Mouse (Mus musculus): ENCODE measurements around the gene Elmo3. TPM values are rescaled to one million over a fixed set of nuclear protein-coding genes. Genes with fewer than 3 reads are reported as not detected.

The Elmo3 gene
- polyA plus RNA-seq, 1 experiment, result 0.63 TPM

- TF ChIP-seq GATA1 (IDR thresholded peaks at IDR 0.05; ENCODE audit: borderline replicate concordance, low read length) (no peak), FLI1 (IDR thresholded peaks at IDR 0.05; ENCODE audit: low read length) (no peak)
- Histone ChIP-seq H3K9me3 (no peaks in the 10 kb centered on the region), H3K4me1 (peaks cover 99% of the 10 kb centered on the region), H3K36me3 (replicated peaks; ENCODE audit: low read length) (peaks cover 88% of the 10 kb centered on the region), H3K27me3 (replicated peaks) (no peaks in the 10 kb centered on the region), H3K4me3 (replicated peaks) (peak overlapping the region; percentile 88)
Measured at GRCm38 (mm10) chr8:105318662-105319190, 13.3 kb downstream of the Elmo3 start.

GRCm38 (mm10) chr8:105323183-105323582 lies 17.8 kb downstream of the Elmo3 start:
- Histone ChIP-seq H3K36me3 (replicated peaks; ENCODE audit: low read length) (peaks cover 66% of the 10 kb centered on the region), H3K4me3 (replicated peaks) (peak overlapping the region; percentile 96), H3K27me3 (replicated peaks) (no peaks in the 10 kb centered on the region), H3K9me3 (no peaks in the 10 kb centered on the region), H3K4me1 (peaks cover 87% of the 10 kb centered on the region)
- TF ChIP-seq FLI1 (IDR thresholded peaks at IDR 0.05; ENCODE audit: low read length) (no peak), GATA1 (IDR thresholded peaks at IDR 0.05; ENCODE audit: borderline replicate concordance, low read length) (peak; percentile 28; the same call in 1 of the 3 replicates)

DNA sequence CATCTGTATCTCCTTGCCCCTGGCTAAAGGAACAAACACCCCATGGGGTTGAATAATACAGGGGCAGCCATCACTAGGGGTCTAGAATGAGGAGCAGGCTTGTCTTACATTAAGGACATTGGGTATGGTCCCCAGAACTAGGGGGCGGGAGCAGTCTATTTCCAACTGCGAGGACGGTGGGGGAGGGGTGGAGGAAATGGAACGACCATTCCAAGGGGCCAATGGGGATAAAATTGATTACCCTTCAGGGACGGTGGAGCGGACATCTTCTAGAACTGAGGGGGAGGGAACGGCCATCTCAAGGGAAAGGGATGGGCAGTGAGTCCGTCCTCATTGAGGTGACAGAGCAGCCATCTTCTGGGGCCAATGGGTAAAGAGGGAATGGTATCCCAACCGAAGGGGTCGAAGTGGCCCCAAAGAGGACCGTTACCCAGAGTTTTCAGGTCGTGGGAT lies 20.3 kb downstream of the Elmo3 start:
- peak overlapping the region; percentile 96 for H3K4me3 ChIP-seq (replicated peaks)
- peaks cover 70% of the 10 kb centered on the region for H3K36me3 ChIP-seq (replicated peaks; ENCODE audit: low read length)
- H3K27me3 ChIP-seq (replicated peaks), result no peaks in the 10 kb centered on the region
- peaks cover 86% of the 10 kb centered on the region for H3K4me1 ChIP-seq
- no peaks in the 10 kb centered on the region for H3K9me3 ChIP-seq
- TF ChIP-seq GATA1 (IDR thresholded peaks at IDR 0.05; ENCODE audit: borderline replicate concordance, low read length) (no peak), FLI1 (IDR thresholded peaks at IDR 0.05; ENCODE audit: low read length) (no peak)

- TF ChIP-seq FLI1 (IDR thresholded peaks at IDR 0.05; ENCODE audit: low read length) (peak; percentile 93), GATA1 (IDR thresholded peaks at IDR 0.05; ENCODE audit: borderline replicate concordance, low read length) (no peak)
- Histone ChIP-seq H3K4me3 (replicated peaks) (peak within 1 kb of the TSS; percentile 96), H3K27me3 (replicated peaks) (no peaks in the 10 kb centered on the region), H3K36me3 (replicated peaks; ENCODE audit: low read length) (peaks cover 74% of the 10 kb centered on the region), H3K9me3 (no peaks in the 10 kb centered on the region), H3K4me1 (peaks cover 86% of the 10 kb centered on the region)
Measured at GRCm38 (mm10) chr8:105326141-105326672, 20.8 kb downstream of the Elmo3 start, which contains the start of the genes Lrrc29 and Tmem208. Gene Lrrc29 (minus strand): TSS chr8:105326278. Gene Tmem208 (plus strand): TSS chr8:105326354.

DNA sequence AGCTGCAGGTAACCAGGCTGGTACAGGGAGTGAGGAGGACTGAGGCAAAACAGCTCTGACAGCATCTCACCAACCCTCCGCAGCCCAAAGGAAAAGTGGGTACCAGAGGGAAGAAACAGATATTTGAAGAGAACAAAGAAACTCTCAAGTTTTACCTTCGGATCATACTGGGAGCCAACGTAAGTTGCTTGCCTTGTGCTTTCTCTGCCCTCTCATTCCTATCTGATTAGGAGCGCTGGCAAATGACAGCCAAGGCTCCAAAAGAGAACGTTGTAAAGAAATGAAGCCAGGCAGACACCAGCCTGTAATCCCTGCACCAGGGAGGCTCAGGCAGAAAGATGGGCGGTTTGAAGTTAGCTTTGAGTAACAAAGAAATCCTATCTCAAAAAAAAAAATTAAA lies 21.6 kb downstream of the Elmo3 start:
- H3K4me3 ChIP-seq (replicated peaks), result peak overlapping the region; percentile 96
- H3K27me3 ChIP-seq (replicated peaks), result no peaks in the 10 kb centered on the region
- H3K4me1 ChIP-seq, result peaks cover 87% of the 10 kb centered on the region
- H3K9me3 ChIP-seq, result no peaks in the 10 kb centered on the region
- no peak for TF ChIP-seq GATA1 (IDR thresholded peaks at IDR 0.05; ENCODE audit: borderline replicate concordance, low read length)
- TF ChIP-seq FLI1 (IDR thresholded peaks at IDR 0.05; ENCODE audit: low read length), result no peak
- H3K36me3 ChIP-seq (replicated peaks; ENCODE audit: low read length), result peaks cover 75% of the 10 kb centered on the region

DNA sequence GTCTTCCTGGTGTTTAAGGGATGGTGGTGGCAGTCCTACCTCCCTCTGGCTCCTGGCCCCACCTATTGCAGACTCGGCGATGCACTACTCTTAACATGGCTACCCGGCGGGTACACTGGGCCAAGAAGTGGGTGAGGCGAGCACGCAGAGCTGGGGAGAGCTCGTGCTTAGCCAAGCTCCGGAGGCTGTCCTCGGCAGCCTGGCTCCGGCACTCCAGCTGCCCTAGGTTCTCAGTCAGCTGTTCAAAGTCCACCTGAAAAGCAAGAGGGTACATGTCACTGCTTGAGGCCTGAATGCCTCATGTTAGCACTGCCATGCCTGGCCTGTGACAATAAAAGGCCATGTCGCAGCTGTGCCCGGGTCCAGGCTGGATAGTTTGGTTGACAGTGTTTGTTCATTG lies 24.9 kb downstream of the Elmo3 start:
- Histone ChIP-seq H3K36me3 (replicated peaks; ENCODE audit: low read length) (peaks cover 80% of the 10 kb centered on the region), H3K4me3 (replicated peaks) (no peak overlapping the region), H3K27me3 (replicated peaks) (no peaks in the 10 kb centered on the region), H3K4me1 (peaks cover 79% of the 10 kb centered on the region), H3K9me3 (no peaks in the 10 kb centered on the region)
- no peak for TF ChIP-seq GATA1 (IDR thresholded peaks at IDR 0.05; ENCODE audit: borderline replicate concordance, low read length)
- TF ChIP-seq FLI1 (IDR thresholded peaks at IDR 0.05; ENCODE audit: low read length), result no peak

GRCm38 (mm10) chr8:105331469-105331868 lies 26.1 kb downstream of the Elmo3 start:
- no peaks in the 10 kb centered on the region for H3K9me3 ChIP-seq
- peak overlapping the region; percentile 31 for H3K4me3 ChIP-seq (replicated peaks)
- H3K27me3 ChIP-seq (replicated peaks), result no peaks in the 10 kb centered on the region
- TF ChIP-seq GATA1 (IDR thresholded peaks at IDR 0.05; ENCODE audit: borderline replicate concordance, low read length), result no peak
- TF ChIP-seq FLI1 (IDR thresholded peaks at IDR 0.05; ENCODE audit: low read length), result no peak
- H3K4me1 ChIP-seq, result peaks cover 89% of the 10 kb centered on the region
- H3K36me3 ChIP-seq (replicated peaks; ENCODE audit: low read length), result peaks cover 92% of the 10 kb centered on the region

DNA sequence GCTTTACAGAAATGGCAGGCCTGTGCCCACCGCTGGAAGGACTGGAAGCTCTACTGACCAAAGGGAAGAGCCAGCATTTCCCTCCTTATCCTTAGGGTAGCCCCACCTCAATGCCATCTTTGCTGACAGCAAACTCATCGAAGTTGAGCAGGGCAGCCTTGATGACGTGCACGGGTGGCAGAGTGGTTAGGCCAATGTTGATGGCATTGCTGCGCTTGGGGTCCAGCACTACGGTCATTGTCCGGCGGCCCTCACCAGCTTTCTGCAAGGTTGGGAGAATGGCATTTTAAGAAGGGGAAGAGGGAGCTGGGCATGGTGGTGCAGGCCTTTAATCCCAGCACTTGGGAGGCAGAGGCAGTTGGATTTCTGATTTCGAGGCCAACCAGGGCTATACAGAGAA lies 26.5 kb downstream of the Elmo3 start:
- Histone ChIP-seq H3K36me3 (replicated peaks; ENCODE audit: low read length) (peaks cover 96% of the 10 kb centered on the region), H3K4me3 (replicated peaks) (peak overlapping the region; percentile 15), H3K4me1 (peaks cover 90% of the 10 kb centered on the region), H3K9me3 (no peaks in the 10 kb centered on the region), H3K27me3 (replicated peaks) (no peaks in the 10 kb centered on the region)
- no peak for TF ChIP-seq FLI1 (IDR thresholded peaks at IDR 0.05; ENCODE audit: low read length)
- TF ChIP-seq GATA1 (IDR thresholded peaks at IDR 0.05; ENCODE audit: borderline replicate concordance, low read length), result no peak

DNA sequence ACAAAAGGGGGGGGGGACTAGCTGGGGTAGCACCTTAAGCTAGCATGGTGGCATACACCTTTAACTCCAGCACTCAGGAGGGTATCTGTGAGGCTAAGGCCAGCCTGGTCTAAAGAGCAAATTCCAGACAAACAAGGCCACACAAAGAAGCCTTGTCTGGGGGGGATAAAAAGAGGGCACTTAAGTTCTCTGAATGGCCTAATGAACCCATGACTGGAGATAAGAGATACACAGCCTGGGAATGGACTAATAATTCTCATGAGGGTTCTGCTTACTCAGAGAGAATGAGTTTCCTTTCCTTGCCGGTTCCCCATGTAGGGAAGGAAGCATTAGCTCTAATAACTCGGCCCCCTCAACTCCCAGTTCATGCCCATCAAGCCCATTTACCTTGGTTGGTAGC lies 27.1 kb downstream of the Elmo3 start:
- peaks cover 99% of the 10 kb centered on the region for H3K36me3 ChIP-seq (replicated peaks; ENCODE audit: low read length)

DNA sequence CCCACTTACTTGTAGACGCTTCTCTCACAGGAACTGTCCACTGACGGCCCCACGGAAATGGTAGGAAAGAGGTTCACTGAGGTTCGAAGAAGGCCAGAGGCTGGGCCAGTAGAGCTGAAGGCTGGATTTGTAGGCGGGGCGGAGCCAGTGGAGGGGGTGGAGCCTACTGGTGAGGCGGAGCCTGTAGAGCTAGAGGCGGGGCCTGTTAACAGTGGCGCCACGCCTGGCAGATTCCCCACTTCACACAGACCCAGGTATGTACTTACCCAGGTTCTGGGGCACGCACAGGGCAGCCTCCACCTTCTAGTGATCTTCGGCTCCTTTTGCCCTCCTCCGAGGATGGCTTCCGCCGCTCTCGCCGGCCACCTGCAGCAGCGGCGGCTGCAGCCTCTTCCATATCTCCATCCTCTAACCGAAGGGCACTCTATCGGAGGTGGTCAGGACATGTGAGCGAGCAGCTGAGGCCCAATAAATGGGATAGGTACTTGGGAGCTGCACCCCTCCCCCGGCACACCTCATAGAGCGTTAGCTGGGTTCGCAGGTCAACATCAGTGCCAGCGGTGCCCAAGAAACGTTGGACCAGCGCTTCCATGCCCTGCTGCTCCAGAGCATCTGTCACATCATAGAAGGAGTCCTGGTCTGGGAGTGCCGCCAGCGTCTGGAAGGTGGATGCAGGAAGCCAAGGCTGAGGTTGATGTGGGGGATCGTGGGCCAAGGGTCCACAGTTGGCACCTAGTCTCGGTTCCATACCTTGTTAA lies 31.2 kb downstream of the Elmo3 start:
- Histone ChIP-seq H3K9me3 (no peaks in the 10 kb centered on the region), H3K36me3 (replicated peaks; ENCODE audit: low read length) (peaks cover 97% of the 10 kb centered on the region), H3K4me3 (replicated peaks) (peak overlapping the region; percentile 4), H3K27me3 (replicated peaks) (no peaks in the 10 kb centered on the region), H3K4me1 (peaks cover 91% of the 10 kb centered on the region)
- TF ChIP-seq FLI1 (IDR thresholded peaks at IDR 0.05; ENCODE audit: low read length) (no peak), GATA1 (IDR thresholded peaks at IDR 0.05; ENCODE audit: borderline replicate concordance, low read length) (no peak)

More for the DNA sequence above, 27.1 kb downstream of the Elmo3 start:
- Histone ChIP-seq H3K4me3 (replicated peaks) (no peak overlapping the region), H3K4me1 (peaks cover 90% of the 10 kb centered on the region), H3K27me3 (replicated peaks) (no peaks in the 10 kb centered on the region), H3K9me3 (no peaks in the 10 kb centered on the region)
- no peak for TF ChIP-seq GATA1 (IDR thresholded peaks at IDR 0.05; ENCODE audit: borderline replicate concordance, low read length)
- TF ChIP-seq FLI1 (IDR thresholded peaks at IDR 0.05; ENCODE audit: low read length), result no peak
